Mouse (Mus musculus) cerebellum, adult (tissue): ENCODE measurements at regions not wholly inside any gene's neighbourhood (a gene's known extent, or its start where the extent isn't known, plus 50 kb on each side); places are given as distances from the start of the nearest gene placed in this dataset.
"Not testable (repeated sequence)": the region's sequence is repeated elsewhere in the genome, so short reads cannot be mapped to it uniquely, and the experiment has no call there.

Experiments used
- ATAC-seq: cut with Nextera tagmentation; 2 replicates; pipeline ENCODE4 v1.9.2; 2017; ENCODE audit warnings: mild to moderate bottlenecking, moderate library complexity, mixed read lengths; ENCODE audit not compliant: insufficient number of reproducible peaks, low FRiP score, low TSS enrichment

DNA sequence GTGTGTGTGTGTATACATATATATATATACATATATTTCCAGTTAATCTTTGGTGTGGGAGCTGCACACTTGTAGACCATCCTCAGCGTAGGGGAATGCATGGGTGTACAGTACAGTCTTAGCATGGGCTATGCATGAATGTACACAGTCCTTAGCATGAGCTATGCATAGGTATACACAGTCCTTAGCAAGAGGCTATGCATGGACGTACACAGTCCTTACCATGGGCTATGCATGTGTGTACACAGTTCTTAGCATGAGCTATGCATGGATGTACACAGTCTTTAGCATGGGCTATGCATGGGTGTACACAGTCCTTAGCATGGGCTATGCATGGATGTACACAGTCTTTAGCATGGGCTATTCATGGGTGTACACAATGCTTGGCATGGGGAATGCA is 70.5 kb downstream of the Rchy1 start:
- no peak for ATAC-seq

- ATAC-seq: no peak
Observed at GRCm38 (mm10) chr5:91881771-91882170, 81.1 kb downstream of the Rchy1 start.

DNA sequence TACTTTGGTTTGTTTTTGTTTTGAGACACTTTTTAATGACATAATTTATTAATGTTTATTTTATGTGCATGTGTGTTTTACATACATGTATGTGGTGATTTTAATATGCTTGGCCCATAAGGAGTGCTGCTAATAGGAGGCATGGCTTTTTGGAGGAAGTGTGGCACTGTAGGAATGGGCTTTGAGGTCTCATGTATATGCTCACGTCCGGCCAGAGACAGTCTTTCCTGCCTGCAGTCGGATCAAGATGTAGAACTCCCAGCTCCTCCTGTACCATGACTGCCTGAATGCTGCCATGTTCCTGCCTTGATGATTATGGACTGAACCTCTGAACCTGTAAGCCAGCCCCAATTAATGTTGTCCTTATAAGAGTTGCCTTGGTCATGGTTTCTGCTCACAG is 82.6 kb downstream of the Rchy1 start:
- ATAC-seq: no peak

DNA sequence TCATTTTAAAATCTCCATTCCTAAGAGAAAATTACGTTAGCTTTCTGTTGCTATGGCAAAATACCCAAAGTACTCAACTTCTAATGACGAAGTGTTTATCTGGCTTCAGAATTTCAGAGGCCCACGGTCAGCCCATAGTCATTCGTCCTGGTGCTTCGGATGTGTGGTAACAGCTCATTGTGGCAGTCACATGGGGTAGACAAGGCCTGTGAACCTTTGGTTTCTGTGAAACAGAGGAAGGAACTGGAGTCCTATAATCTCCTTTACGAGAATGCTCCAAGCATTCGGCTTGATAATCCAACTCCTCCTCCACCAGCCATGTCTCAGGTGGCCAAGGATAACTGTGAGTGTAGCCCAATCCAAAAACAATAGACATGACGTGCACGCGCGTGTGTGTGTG is 84.2 kb downstream of the Rchy1 start:
- ATAC-seq: no peak

- ATAC-seq: no peak
Observed at GRCm38 (mm10) chr5:91876682-91877031, 86.2 kb downstream of the Rchy1 start.

DNA sequence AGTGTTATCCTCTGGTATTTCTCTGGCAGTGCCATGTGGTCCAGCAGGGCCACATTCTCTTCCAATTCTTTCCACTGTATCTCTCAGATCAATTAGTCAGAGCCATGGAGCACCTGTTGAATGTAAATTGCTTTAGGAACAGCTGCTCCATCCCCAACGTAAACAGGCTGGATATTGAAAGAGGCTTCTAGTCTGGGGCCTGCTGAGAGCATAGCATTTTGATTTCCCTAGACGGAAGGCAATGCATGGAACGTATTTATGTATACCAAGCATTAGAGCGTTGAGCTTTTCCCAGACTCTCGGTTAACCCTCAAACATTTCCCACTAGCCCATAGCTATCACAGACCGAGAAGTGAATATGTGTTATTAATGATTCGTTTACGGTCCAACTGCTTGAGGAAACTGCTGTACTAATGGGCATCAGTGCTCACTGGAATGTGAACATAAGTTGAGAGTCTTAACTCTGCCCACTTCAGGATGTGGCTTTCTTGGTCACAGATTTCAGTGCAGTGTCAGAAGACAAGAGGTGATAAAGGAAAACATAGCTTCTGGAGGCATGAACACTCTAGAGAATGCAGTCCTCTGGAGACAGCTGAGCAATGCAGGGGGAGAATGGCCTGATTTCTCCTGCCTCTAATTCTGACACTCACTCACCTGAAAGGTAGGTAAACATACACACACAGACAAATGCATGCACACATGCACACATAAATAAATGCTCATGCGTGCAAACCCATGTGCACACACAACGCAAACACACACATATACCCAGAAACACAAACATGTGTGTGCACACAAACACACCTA is 86.8 kb downstream of the Rchy1 start:
- no peak for ATAC-seq

DNA sequence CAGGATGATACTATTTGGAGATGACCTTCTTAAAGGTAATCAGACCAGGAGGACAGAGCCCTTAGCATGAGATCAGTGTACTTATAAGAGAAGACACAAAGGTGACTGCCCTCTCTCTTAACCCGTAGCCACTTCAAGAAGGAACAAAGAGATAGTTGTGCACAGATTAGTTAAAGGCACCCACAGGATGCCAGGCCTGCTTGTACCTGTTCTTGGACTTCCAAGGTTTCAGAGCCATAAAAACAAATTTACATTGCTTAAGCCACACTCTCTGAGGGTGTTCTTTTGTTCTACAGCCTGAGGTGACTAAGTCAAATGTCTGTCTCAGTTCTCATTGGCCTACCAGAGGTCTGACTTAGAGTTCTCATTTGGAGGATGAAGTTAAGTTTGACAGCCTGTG is 90.1 kb downstream of the Rchy1 start:
- no peak for ATAC-seq

DNA sequence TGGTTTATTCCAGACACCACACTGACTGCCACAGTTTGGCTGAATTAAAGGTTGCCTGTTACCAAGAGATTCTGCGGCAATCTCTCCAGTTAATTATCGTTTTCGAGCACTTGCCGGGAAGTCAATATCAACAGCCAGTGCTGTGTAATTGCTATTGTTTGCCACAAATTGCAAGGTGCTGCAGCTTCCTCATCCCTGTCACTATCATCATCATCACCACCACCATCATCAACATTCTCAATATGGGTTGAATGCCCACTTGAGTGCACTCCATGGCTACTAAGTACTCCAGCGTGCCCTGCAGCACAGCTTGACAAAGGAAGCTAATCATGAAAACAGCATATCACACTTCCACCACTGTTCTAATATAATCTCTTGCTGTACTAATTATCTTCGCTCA is 93.1 kb downstream of the Rchy1 start:
- ATAC-seq: no peak

DNA sequence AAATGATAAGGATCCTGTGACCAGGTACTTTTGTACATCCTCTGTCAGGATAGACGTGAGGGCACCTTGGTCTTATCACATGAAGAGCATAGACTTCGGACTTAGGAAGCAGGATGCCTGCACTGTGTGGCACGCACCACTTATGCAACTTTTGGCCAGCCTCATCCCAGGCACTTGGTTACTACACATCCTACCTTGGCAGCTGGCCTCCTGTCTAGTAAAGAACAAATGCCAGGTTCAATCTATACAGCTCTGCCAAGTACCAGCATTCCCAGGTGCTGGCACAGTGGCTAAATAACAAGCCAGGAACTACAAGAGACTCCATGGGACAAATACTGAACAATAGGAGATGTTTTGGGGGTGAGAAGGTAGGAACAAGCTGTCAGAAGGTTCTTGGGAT is 96.7 kb downstream of the Rchy1 start:
- no peak for ATAC-seq

DNA sequence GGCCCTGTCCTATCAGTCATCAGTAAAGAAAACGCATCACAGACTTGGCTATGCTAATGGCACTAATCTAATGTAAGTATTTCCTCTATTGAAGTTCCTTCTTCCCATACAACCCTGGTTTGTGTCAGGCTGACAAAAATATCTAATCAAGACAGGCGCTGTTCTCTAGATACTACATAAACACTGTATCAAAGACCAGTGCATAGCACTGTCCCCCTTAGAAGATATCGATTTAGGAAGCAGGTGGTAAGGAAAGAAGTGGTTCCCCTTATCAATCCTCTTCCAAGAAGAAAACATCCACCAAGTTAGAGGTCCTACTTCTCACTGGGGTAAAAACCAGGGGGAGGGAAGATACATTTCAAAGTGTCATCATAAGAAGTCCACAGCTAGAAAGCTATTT is 97.5 kb downstream of the Rchy1 start:
- no peak for ATAC-seq

DNA sequence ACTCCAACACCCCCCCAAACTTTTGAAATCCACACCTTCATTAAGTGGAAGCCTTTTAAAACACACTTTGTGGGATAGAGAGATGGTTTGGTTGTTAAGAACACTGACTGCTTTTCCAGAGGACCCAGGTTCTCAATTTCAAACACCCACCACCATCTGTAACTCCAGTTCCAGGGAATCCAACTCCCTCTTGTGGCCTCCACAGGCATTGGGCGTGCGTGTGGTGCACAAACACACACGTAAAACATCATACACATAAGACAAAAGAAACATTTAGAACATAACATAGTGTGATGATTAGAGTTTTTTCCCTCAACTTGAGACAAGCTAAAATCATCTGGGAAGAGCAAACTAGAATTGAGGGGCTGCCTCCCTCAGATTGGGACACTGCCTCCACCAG is 100.0 kb downstream of the Rchy1 start:
- ATAC-seq: no peak

GRCm38 (mm10) chr5:91862243-91862642 is 100.6 kb downstream of the Rchy1 start:
- ATAC-seq: no peak

DNA sequence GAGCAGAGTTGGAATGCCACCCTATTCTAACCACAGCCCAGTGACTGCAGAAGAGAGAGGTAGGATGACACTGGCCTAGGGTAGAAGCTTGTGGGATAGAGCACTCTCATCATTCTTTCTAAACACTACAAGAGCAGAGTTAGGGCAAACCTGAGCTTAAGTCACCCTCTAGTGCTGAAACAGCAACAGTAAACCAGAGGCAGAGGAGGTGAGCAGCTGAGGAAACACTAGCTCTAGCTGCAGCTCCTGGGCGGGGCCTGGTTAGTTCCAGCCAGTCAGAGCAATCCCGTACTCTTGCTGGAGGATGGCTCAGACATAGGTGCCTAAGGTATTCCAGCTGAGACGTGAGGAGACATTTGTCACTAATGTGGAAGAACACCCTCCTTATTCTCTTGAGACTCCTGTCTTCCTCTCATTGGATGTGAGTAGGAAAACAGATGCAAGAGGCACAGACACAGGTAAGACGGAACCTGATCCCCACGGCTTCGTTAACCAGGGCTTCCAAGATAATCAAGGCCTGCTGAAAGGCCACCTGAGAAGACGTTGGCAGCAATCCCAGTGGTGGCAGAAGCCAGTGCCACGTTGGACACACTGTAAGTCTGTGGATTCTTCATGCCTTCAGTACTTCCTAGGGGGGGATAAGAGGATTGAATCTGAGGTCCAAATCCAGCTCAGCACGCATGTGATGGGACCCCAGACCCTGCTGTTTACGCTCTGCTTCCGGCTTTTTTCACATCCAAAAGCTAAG is 101.3 kb downstream of the Rchy1 start:
- peak; percentile 38; the same call in 1 of the 2 replicates for ATAC-seq

- ATAC-seq: no peak
Observed at GRCm38 (mm10) chr5:91860489-91860888, 102.4 kb downstream of the Rchy1 start.

- ATAC-seq: no peak
Observed at GRCm38 (mm10) chr5:91852330-91852729, 110.5 kb downstream of the Rchy1 start.

DNA sequence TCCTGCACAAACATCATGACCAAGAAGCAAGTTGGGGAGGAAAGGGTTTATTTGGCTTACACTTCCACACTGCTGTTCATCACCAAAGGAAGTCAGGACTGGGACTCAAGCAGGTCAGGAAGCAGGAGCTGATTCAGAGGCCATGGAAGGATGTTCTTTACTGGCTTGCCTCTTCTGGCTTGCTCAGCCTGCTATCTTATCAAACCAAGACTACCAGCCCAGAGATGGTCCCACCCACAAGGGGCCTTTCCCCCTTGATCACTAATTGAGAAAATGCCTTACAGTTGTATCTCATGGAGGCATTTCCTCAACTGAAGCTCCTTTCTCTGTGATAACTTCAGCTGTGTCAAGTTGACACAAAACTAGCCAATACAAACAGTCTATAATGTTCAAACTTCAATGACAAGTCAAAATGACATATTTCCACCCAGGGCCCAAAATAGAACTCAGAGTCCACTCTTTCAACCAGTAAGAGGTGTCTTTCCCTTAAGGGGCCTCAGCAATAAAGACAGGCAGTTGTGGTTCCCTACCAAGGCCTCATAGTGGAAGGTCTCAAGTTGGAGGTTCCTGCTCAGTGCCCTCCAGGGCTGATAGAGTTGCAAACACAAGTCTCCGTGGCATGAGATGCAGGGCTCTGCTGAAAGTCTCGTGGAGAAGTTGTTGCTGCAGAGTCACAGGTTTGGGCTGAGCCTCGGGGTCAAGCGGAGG is 111.9 kb downstream of the Rchy1 start:
- not testable (repeated sequence) for ATAC-seq

DNA sequence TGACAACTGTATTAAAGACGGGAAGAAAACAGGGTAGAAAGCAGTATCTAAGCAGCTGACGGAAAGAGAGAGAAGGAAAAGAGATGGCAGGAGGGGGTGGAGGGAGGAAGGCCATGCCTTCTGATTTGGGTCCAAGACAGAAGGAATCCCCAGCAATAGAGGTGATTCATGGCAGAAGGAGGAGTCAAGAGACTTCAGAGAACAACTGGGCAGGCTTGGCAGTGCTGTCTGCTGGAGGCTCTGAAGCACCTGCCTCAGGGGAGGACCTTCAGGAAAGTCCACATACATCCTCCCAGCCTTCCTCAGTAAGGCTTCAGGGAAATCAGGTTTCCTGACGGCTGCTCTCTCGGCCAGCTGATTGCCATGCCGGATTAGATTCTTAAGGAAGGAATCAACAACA is 112.4 kb downstream of the Rchy1 start:
- no peak for ATAC-seq

DNA sequence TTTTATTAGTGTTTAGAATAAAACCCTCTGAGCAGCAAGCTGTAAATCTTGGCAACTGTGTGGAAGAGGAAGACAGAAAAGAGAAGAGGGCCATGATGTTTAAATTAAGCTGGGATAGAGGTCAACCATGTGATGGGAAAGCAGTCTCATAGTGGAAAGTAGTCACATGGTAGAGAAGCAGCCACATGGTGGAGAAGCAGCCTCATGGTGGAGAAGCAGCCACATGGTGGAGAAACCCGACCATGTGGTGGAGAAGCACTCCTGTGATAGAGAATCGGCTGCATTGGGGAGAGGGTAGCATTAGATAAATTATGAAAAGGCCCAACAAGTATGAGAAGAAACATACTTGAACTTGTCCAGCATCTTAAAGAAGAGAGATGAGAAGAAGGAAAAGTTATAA is 113.3 kb downstream of the Rchy1 start:
- ATAC-seq: no peak

GRCm38 (mm10) chr5:91849114-91849513 is 113.8 kb downstream of the Rchy1 start:
- ATAC-seq: no peak

GRCm38 (mm10) chr5:91848528-91848927 is 114.3 kb downstream of the Rchy1 start:
- ATAC-seq: no peak

DNA sequence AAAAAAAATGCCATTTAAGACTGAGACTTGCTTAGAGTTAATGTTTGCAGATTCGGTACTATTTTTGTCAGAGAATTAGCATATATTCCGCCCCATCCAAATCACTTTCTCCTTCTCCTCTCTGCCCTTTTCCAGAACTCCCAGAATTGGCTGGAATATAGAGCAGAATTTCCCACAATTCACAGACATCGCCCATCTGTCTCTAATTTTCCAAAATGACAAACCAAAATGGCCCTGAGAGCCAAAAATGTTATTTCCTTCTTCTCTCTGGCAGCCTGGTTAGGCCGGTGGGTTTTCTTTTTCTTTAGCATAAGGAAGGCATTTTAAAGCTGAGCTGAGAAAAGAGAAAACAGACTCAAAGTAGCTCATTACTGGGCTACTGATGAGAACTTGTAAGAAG is 119.8 kb downstream of the Rchy1 start:
- ATAC-seq: no peak
